Mouse (Mus musculus) liver, postnatal 0 days (tissue): ENCODE measurements around the gene Hspb2.

ENCODE experiments used
- CTCF ChIP-seq: sonication (generic); IDR thresholded peaks from 2 replicates; pipeline ENCODE4 v1.5.1; 2016; ENCODE audit warnings: antibody characterized with exemption, low read depth
- EP300 ChIP-seq: IDR thresholded peaks from 2 replicates; pipeline ENCODE4 v1.6.1; 2016; ENCODE audit warnings: antibody characterized with exemption, low read depth, mild to moderate bottlenecking

GRCm38 (mm10) chr9:50745806-50746205 is 6.3 kb downstream of the Hspb2 start:
- TF ChIP-seq CTCF (no peak), EP300 (no peak)
